Mouse (Mus musculus) heart, adult 8-10 months (tissue): ENCODE results near the gene Notch4. TPM values are rescaled to one million over a fixed set of nuclear protein-coding genes. Genes with fewer than 3 reads are reported as not detected.
A peak's percentile ranks its signal among the peaks of the same experiment; 100 is the strongest.
"Not testable (repeated sequence)": the region's sequence is repeated elsewhere in the genome, so short reads cannot be mapped to it uniquely, and the experiment has no call there.

Experiments
- DNase-seq: peaks from one replicate; pipeline ENCODE4 v3.0.0; 2022; ENCODE audit warnings: low spot score
- total RNA-seq, 4 experiments: library from RNA; stranded (reverse); gene quantifications; 2 replicates each; pipeline ENCODE4 v1.2.4; 2022

Notch4 gene
- 10 to 100 TPM; 25.7 to 32.7 (median 28.6) TPM for total RNA-seq

DNA sequence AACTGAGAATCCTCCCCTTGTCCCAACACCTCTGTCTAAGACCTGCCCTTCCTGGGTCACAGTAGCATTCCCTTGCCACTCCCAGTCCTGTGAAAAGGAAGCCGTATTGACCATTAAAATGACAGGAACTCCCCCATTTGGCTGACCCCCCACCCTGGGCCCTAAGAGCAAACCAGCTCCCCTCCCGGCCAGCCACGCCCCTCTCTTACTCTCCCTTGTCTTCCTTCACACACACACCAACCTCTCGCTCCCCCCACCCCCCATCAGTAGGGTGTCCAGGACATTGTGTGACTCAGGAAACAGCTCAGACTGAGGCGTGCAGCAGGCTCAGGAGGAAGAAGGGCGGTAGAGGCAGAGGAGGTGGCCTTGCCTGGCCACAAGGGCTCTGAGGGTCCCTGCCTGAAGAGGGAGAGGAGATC is at the start of gene Notch4:
Gene Notch4, plus strand, starts transcription at position 266 of the 419 bp plus-strand sequence.
- DNase-seq: peak; percentile 70

DNA sequence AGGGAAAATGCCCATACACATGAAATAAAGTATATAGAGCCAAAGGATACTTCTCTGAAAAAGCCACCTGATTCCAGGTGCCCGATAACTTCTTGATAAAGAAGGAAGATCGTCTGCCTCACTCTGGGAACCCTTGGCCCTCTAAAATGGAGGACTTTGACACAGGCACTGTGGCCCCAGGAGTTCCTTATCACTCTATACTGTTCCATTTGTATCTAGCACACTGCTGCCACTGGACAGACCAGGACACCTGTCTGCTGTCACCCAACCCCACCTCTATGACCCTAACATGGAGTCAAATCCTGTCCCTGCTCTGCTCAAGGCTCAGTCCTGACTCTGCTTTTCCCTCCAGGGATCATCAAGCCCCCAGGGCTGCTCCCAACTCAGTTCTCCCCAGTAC is 47.6 kb upstream of the Notch4 start:
- DNase-seq: no peak

DNA sequence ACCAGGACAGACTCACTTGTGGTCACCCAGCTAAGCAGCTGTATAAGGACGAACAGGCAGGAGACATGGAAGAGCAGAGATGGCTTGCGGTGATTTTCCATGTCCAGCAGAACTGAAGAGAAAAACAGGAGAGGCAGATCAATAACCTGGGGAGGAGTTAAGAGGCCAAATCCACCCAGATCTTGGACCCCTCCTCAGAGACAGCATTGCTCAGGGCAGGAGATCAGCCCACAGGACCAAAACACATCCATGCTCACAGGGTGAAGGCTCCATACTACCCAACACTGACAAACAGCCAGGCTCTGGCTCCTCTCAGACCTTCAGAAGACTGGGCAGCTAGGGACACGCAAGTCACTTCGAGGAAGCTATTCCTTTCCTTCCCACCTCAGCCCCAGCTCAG is 46.8 kb upstream of the Notch4 start, which contains the start of gene Btnl6:
Gene Btnl6, minus strand, starts transcription at position 101 of the 400 bp plus-strand sequence.
- no peak for DNase-seq

DNA sequence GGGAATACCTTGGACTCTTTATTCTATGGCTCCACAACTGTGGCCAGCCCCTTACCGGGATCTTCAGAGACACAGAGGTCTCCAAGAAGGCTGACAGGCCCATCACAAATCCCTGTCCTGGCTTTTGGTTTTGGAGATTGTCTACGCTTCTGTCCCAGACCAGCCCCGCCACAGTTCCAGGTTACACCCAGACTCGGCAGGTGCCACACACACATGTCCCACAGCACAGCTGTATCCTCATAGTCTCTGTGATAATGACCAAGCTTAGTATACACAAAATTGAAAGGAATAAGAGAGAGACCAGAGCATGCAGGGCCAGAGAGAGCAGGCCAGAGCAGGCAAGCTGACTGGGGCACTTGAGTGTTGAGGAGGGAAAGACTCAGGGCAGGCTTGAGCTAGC is 46.3 kb upstream of the Notch4 start:
- DNase-seq: no peak

DNA sequence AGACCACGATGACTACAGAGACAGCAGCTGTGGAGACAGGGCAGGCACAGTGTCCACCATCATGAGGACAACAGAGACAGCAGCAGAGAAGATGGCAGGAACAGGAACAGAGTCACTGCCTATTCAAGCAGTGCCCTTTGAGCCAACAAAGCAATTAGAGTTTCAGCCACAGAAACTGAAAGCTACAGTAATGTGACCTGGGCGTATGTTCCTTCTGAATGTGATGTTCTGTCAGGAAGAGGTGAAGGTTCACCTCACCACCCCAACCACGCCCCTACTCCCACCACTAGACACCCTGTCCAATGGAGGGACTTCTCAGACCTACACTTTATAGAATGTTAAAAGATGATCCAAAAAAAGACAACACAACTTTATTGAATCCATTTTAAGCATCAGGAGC is 45.5 kb upstream of the Notch4 start:
- DNase-seq: not testable (repeated sequence)

DNA sequence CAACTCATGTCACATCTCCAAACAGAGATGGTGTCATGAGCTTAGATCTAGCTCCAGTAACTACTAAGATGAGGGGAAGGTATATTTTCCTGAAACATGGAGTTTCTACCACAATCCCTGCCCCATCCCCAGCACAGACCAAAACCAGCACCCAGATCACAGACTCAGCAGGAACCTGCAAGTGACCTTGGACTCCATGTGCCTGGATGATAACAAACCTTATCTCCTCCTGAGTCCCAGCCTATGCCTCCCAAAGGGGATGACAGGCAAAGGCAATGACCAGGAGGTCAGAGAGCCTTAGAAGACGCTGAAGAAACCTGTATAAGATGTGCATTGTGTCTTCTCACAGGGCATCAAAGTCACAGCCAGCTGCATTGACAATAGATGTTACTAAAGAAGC is 45.1 kb upstream of the Notch4 start:
- DNase-seq: no peak

DNA sequence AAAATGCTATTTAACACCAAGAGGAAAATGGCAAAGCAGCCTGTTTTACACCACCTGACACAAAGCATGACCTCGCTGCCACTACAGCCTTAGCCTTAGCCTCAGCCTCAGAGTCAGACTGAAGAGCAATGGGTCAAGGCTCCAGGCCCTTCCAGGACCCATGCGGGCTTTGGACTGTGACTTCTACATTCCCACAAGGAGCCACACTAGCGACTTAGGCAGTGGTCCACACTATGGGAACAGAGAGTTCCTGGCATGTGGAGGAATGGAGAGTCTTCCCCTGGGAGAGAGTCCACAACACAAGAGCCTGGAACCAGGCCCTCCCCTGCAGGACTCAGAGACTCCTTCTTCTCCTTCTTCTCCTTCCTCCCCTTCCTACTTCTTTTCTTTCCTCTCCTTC is 31.4 kb upstream of the Notch4 start:
- DNase-seq: peak; percentile 33

DNA sequence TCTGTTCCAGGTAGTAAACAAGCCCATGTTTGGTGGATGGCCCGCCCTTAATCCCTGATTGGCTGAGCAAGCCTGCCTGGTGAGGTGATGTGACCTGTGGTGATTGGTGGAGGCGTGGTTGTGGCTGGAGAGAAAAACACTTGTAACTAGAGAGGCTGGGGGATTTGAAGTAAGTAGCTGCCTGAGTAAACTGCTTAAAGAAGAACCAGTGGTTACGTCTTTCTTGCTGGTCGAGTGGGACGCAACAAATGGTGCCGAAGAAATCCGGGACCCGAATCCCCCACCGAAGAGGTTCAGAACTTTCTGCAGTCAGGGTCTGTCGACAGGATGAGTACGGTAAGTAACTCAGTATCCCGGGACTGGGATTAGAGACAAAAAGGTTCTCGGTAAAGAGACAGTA is 20.5 kb upstream of the Notch4 start:
- not testable (repeated sequence) for DNase-seq

DNA sequence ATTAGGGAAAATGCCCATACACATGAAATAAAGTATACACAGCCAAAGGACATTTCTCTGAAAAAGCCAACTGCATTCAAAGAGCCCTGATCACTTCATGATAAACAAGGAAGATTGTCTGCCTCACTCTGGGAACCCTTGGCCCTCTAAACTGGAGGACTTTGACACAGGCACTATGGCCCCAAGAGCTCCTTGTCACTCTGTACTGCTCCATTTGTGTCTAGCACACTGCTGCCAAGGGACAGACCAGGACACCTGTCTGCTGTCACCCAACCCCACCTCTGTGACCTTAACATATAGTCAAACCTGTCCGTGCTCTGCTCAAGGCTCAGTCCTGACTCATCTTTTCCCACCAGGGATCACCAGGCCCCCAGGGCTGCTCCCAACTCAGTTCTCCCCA is 17.3 kb upstream of the Notch4 start:
- DNase-seq: no peak

DNA sequence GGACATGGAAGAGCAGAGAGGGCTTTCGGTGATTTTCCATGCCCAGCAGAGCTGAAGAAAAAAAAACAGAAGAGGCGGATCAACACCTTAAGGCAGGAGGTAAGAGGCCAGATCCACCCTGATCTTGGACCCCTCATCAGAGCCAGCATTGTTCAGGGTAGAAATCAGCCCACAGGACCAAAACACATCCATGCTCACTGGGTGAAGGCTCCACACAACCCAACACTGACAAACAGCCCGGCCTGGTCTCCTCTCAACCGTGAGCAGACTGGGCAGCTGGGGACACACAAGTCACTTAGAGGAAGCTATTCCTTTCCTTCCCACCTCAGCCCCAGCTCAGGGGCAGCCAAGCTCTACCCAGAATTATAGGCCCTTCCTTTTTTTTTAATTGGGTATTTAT is 16.5 kb upstream of the Notch4 start:
- no peak for DNase-seq

DNA sequence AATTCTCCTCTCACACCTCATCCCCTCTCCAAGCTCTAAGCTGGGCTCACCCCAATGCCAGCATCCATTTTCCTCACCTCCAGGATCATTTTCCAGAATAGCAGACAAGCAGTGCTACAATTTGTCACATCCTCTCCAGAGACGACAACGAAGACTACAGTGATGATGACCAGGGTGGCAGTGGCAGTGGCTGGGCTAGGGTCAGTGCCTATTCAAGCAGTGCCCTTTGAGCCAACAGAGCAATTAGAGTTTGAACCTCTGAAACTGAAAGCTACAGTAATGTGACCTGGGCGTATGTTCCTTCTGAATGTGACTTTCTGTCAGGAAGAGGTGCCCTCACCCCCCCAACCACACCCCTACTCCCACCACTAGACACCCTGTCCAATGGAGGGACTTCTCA is 14.9 kb upstream of the Notch4 start:
- DNase-seq: no peak

DNA sequence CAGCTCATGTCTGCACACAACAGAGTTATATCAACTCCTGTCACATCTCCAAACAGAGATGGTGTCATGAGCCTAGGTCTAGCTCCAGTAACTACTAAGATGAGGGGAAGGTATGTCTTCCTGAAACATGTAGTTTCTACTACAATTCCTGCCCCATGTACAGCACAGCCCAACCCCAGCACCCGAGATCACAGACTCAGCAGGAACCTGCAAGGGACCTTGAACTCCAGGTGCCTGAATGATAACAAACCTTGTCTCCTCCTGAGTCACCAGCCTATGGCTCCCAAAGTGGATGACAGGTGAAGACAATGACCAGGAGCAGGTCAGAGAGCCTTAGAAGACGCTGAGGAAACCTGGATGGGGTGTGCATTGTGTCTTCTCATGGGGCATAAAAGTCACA is 14.2 kb upstream of the Notch4 start:
- no peak for DNase-seq

DNA sequence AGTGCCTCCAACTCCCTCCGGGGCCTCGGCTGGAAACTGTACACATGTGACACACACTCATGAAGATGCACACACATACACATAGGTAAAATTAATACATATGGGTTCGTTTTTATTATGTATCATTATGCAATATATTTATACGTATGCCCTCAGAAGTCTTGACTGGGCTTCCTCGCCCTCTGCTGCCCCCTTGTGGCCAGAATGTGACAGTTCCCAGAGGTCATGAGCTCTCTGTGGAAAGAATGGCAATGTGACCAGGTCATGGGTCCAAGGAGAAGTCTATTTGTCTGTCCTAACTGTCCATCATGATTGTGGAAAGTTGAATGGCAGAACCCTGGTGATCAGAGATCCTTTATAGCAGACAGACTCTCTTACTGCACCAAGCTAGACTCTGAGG is 8.6 kb upstream of the Notch4 start:
- peak; percentile 86 for DNase-seq

DNA sequence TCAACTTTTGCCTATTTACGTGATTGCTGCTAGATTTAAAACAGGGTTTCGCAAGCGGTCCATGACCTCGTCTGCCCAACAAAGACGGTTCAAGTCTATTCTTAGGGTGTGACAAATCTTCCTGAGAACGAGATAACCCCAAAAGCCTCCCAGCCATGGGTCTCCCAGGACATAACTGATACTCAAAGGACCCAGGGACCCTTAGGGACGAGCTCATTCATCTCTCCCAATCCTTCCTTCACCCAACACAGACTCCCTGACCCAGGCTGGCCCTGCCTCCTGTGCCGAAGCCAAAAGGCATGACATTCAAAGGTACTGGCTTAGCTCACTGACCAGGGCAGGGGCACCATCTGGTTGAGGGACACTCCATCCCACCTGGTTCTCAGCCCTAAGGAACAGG is 7.7 kb upstream of the Notch4 start:
- DNase-seq: no peak

DNA sequence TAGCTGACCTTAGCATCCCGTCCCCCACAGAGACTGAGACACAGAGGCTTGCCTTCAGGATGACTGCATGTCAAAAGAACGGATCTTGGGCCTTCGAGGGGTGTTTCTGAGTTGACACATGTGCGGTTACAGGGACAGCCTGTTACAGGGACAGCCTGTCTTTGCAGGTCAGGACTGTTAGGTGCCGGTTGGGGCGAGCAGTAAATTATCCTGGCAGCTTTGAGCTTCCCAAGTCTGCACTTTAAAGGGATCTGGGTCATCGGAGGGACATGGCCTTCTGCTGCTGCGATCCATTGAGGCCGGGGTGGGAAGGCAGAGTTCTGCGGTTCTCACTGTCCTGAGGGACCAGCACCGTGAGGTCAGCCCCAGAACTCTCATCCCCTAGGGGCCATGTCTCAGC is 6.7 kb upstream of the Notch4 start:
- no peak for DNase-seq

DNA sequence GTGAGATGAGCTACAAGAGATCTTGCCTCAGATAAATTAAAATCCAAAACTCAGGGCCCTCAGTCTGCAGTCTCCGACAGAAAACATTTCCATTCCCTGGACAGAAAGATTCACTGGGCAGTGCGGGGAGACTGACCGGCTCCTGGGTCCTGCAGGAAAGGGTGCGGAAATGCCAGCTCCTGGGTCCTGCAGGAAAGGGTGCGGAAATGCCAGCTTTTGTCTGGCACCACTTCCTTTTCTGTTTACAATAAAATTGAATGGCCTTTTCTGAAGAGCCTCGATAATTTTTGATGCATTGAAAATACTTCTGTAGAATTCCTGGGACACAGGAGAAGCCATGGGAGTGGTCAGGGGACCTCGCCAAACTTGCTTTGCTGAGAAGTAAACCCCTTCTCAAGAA is 5.0 kb upstream of the Notch4 start:
- no peak for DNase-seq

DNA sequence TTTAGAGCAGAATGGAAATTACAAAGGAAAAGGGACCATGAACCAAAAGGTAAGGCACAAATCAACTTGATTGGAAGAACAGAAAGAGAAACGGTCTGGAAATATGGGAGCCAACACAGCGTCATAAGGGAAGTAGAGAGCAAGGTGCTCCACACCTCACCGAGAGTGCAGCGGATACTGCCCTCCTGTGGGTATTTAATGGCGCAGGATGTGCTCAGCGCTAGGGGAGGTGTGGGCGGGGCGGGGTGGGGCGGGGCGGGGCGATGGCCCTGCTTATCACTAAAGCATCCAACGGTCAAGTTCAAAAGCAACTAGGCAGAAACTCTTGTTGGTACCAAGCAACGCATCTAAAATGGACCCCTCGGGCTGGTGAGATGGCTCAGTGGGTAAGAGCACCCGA is 4.2 kb upstream of the Notch4 start:
- no peak for DNase-seq

DNA sequence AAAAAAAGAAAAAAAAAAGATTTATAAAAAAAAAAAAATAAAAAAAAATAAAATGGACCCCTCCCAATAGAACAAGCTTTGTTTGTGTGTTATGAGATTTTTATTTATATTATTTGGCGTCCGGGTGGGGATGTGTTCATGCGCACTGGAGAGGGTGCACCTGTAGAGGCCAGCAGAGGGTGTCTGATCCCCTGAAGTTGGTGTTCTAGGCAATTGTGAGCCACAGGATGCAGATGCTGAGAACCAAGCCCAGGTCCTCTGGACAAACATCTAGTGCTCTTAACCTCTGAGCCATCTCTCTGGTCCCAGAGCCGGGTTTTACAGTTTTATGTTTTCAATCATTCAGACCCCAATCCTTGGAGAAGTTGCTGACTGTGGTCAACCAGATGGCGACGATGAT is 3.6 kb upstream of the Notch4 start:
- DNase-seq: no peak

DNA sequence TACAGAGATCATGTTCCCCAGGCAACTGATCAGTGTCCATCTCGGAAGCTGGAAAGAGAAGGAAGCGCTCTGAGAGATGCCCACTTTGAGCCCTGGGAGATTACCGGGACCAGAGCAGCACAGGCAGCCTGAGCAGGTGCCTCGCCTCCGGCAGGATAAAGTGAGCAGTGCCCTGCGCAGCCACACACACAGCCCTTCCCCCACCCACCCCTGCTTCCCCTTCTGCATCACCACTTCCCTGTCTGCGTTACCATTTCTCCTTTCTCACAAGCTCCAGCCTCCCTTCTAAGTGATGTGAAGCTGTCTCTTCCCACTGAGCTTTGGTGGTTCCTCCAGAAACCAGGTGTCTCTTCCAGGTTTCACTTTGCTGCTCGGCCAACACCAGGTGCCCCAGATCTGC is 2.9 kb upstream of the Notch4 start:
- DNase-seq: no peak

DNA sequence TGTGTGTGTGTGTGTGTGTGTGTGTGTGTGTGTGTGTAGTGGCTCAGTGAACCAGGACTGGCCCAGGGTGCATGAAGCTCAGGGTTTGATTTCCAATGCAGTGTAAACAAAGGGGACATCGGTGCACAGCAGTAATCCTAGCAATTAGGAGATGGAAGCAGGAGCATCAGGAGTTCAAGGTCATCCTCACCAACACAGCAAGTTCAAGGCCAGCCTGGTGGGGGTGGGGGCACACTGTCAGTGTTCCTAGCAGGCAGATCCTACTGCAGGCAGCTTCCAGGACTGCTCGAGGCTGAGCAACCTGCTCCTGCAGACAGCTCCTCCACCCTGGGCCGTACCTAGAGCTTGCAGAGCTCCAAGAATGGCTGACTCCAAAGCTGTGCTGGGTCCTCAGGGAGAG is 1.5 kb upstream of the Notch4 start:
- DNase-seq: no peak

DNA sequence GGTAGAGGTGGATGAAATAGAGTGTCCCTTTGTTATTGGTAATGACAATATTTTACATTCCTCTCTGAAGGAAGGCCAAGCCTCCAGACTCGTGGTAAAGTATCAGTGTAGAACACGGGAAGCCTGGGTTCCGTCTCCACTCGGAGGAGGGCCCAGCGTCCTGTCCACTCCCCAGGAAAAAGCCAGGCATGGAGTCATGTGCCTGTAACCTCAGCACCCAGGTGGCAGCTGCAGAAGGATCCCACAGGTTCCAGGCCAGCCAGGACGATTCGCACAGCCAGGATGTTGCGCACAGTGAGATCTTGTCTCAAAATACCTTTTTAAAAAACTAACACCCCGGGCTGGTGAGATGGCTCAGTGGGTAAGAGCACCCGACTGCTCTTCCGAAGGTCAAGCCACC is 714 bp upstream of the Notch4 start:
- no peak for DNase-seq

DNA sequence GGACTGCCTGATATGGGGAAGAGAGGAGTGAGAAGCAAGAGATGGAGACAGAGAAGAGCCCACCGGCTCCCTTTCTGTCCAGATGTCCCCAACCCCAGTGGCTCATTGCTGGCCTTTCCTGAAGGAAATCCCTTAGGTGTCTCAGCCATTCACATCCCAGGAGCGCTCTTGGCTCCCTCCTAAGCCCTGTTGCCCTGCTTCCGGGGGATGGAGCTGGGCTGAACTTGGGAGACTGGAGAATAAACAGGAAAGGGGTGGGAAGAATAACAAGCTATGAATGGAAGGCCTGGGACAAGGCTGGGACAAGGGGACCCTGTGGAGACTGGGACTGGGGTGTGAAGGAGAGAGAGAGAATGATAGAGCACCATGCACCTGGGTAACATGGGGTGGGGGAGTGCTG is 728 bp downstream of the Notch4 start:
- DNase-seq: peak; percentile 82

DNA sequence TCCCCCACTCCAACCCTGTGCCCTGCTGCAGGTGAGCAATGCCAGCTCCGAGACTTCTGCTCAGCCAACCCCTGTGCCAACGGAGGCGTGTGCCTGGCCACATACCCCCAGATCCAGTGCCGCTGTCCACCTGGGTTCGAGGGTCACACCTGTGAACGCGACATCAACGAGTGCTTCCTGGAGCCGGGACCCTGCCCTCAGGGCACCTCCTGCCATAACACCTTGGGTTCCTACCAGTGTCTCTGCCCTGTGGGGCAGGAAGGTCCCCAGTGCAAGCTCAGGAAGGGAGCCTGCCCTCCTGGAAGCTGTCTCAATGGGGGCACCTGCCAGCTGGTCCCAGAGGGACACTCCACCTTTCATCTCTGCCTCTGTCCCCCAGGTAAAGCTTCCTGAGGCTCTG is 3.2 kb downstream of the Notch4 start:
- DNase-seq: no peak

DNA sequence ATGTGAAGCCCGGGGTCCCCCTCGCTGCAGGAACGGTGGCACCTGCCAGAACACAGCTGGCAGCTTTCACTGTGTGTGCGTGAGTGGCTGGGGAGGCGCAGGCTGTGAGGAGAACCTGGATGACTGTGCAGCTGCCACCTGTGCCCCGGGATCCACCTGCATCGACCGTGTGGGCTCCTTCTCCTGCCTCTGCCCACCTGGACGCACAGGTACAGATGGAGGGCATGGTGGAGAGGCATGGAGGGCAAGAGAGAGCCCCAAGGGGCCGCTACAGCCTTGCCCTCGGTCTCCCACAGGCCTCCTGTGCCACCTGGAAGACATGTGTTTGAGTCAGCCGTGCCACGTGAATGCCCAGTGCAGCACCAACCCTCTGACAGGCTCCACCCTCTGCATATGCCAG is 4.4 kb downstream of the Notch4 start:
- DNase-seq: no peak

DNA sequence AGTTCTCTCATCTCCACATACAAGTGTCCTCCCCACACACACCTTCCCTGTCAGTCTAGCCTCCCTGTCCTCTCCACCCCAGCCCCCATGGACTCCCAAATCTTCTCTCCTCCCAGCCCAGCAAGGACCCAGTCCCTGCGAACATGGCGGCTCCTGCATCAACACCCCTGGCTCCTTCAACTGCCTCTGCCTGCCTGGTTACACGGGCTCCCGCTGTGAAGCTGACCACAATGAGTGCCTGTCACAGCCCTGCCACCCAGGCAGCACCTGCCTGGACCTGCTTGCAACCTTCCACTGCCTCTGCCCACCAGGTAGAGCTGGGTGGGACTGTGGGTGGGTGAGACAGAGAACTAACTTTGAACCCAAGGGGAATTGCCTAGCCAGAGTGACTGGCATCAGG is 5.9 kb downstream of the Notch4 start:
- no peak for DNase-seq
